Mouse (Mus musculus) embryonic fibroblast, embryonic 13.5 days (primary cell): ENCODE results near the gene Gm20458.

Experiments
- CTCF ChIP-seq: IDR thresholded peaks from 2 replicates; pipeline ENCODE4 v1.5.1; 2011; ENCODE audit warnings: mild to moderate bottlenecking, control low read depth, low read length, moderate library complexity, borderline replicate concordance; ENCODE audit not compliant: insufficient read depth
- POLR2A ChIP-seq: IDR thresholded peaks from 2 replicates; pipeline ENCODE4 v1.6.1; 2011; ENCODE audit warnings: low read depth, mild to moderate bottlenecking, control low read depth, low read length, moderate library complexity

- TF ChIP-seq CTCF (no peak), POLR2A (no peak)
Observed at GRCm38 (mm10) chr2:164453887-164454500, 6.8 kb upstream of the Gm20458 start.
